Mouse (Mus musculus) forebrain, embryonic 13.5 days (tissue): ENCODE measurements at regions not wholly inside any gene's neighbourhood (a gene's known extent, or its start where the extent isn't known, plus 50 kb on each side); places are given as distances from the start of the nearest gene placed in this dataset. TPM values are rescaled to one million over a fixed set of nuclear protein-coding genes. Genes with fewer than 3 reads are reported as not detected.

ENCODE experiments used
- ATAC-seq: fragments of 200-750 bp; cut with Nextera tagmentation; 2 replicates; pipeline ENCODE4 v1.8.0; 2017
- H3K27ac ChIP-seq: fragments of 300-500 bp; sonication (generic); 2 replicates; pipeline ENCODE4 v1.5.1; 2015; ENCODE audit warnings: inconsistent platforms, mild to moderate bottlenecking, moderate library complexity
- H3K27me3 ChIP-seq: fragments of 300-500 bp; sonication (generic); 2 replicates; pipeline ENCODE4 v1.6.1; 2015; ENCODE audit warnings: mild to moderate bottlenecking, inconsistent platforms
- H3K36me3 ChIP-seq: fragments of 300-500 bp; sonication (generic); 2 replicates; pipeline ENCODE4 v1.6.1; 2015; ENCODE audit warnings: mild to moderate bottlenecking, inconsistent platforms; ENCODE audit not compliant: poor library complexity, severe bottlenecking
- H3K4me1 ChIP-seq: fragments of 300-500 bp; sonication (generic); 2 replicates; pipeline ENCODE4 v1.6.1; 2015; ENCODE audit warnings: inconsistent platforms
- H3K4me2 ChIP-seq: fragments of 300-500 bp; sonication (generic); 2 replicates; pipeline ENCODE4 v1.6.1; 2015; ENCODE audit warnings: inconsistent platforms, mild to moderate bottlenecking, moderate library complexity
- H3K4me3 ChIP-seq: fragments of 300-500 bp; sonication (generic); 2 replicates; pipeline ENCODE4 v1.5.1; 2015; ENCODE audit warnings: mild to moderate bottlenecking, inconsistent platforms
- H3K9ac ChIP-seq: fragments of 300-500 bp; sonication (generic); 2 replicates; pipeline ENCODE4 v1.6.1; 2015; ENCODE audit warnings: mild to moderate bottlenecking, inconsistent platforms
- H3K9me3 ChIP-seq: fragments of 300-500 bp; sonication (generic); replicated peaks from 2 replicates; pipeline ENCODE4 v1.6.1; 2016; ENCODE audit warnings: inconsistent platforms
- whole genome bisulfite sequencing: fragments of 180-500 bp; shearing (Covaris S2); methylation state at CpG from one replicate; pipeline ENCODE4 v1.1.7; 2015; 5-methylcytosine and 5-hydroxymethylcytosine counted together
- microRNA-seq: library from miRNA; unstranded; fragments of <30 nt; microRNA quantifications from one replicate; pipeline ENCODE4, GENCODE M21; 2016

- no peak for ATAC-seq
- WGBS = 91% methylated on average over 2 of the region's 2 CpGs
- no peak overlapping the region for H3K4me2 ChIP-seq
These were observed 263.9 kb downstream of the Gm19410 start for GRCm38 (mm10) chr8:36029445-36029844.

GRCm38 (mm10) chr8:36030237-36030636, 264.6 kb downstream of the Gm19410 start:
- no peaks in the 10 kb centered on the region for H3K27me3 ChIP-seq
- H3K4me2 ChIP-seq = no peak overlapping the region
- no peak for ATAC-seq
- H3K9ac ChIP-seq = no peak overlapping the region
- no peak overlapping the region for H3K27ac ChIP-seq
- H3K36me3 ChIP-seq = no peaks in the 10 kb centered on the region
- no peaks in the 10 kb centered on the region for H3K9me3 ChIP-seq
- no peak overlapping the region for H3K4me3 ChIP-seq
- 89% methylated on average over 3 of the region's 3 CpGs for WGBS
- no peaks in the 10 kb centered on the region for H3K4me1 ChIP-seq

More at GRCm38 (mm10) chr8:36029445-36029844, 263.9 kb downstream of the Gm19410 start:
- H3K9me3 ChIP-seq = no peaks in the 10 kb centered on the region
- no peaks in the 10 kb centered on the region for H3K4me1 ChIP-seq
- no peak overlapping the region for H3K4me3 ChIP-seq
- H3K27me3 ChIP-seq = no peaks in the 10 kb centered on the region
- no peak overlapping the region for H3K27ac ChIP-seq
- H3K9ac ChIP-seq = no peak overlapping the region
- no peaks in the 10 kb centered on the region for H3K36me3 ChIP-seq

GRCm38 (mm10) chr8:36031966-36032719, 266.6 kb downstream of the Gm19410 start:
- 72% methylated on average over 10 of the region's 10 CpGs for WGBS
- ATAC-seq = no peak

GRCm38 (mm10) chr8:36035339-36035738, 269.7 kb downstream of the Gm19410 start:
- Histone ChIP-seq H3K27ac (no peak overlapping the region), H3K36me3 (no peaks in the 10 kb centered on the region), H3K9me3 (peaks cover 3% of the 10 kb centered on the region; the same call in 1 of the 2 replicates), H3K4me2 (no peak overlapping the region), H3K9ac (no peak overlapping the region), H3K4me1 (no peaks in the 10 kb centered on the region), H3K4me3 (no peak overlapping the region), H3K27me3 (no peaks in the 10 kb centered on the region)
- 92% methylated on average over 7 of the region's 7 CpGs for WGBS
- no peak for ATAC-seq

More at GRCm38 (mm10) chr8:36031966-36032719, 266.6 kb downstream of the Gm19410 start:
- no peaks in the 10 kb centered on the region for H3K36me3 ChIP-seq
- H3K27ac ChIP-seq = no peak overlapping the region
- no peaks in the 10 kb centered on the region for H3K27me3 ChIP-seq
- H3K9me3 ChIP-seq = no peaks in the 10 kb centered on the region
- no peak overlapping the region for H3K9ac ChIP-seq
- H3K4me2 ChIP-seq = no peak overlapping the region
- no peaks in the 10 kb centered on the region for H3K4me1 ChIP-seq
- H3K4me3 ChIP-seq = no peak overlapping the region

GRCm38 (mm10) chr8:36036271-36036670, 270.7 kb downstream of the Gm19410 start:
- WGBS = 79% methylated on average over 6 of the region's 6 CpGs
- H3K9me3 ChIP-seq = peaks cover 3% of the 10 kb centered on the region; the same call in 1 of the 2 replicates
- H3K27me3 ChIP-seq = no peaks in the 10 kb centered on the region
- H3K36me3 ChIP-seq = no peaks in the 10 kb centered on the region
- H3K4me1 ChIP-seq = no peaks in the 10 kb centered on the region
- H3K9ac ChIP-seq = no peak overlapping the region
- no peak for ATAC-seq
- H3K4me3 ChIP-seq = no peak overlapping the region
- H3K27ac ChIP-seq = no peak overlapping the region
- no peak overlapping the region for H3K4me2 ChIP-seq

GRCm38 (mm10) chr8:36041222-36041864, 275.8 kb downstream of the Gm19410 start:
- no peaks in the 10 kb centered on the region for H3K36me3 ChIP-seq
- no peak overlapping the region for H3K9ac ChIP-seq
- H3K4me3 ChIP-seq = no peak overlapping the region
- no peaks in the 10 kb centered on the region for H3K4me1 ChIP-seq
- no peak overlapping the region for H3K27ac ChIP-seq
- ATAC-seq = no peak
- H3K27me3 ChIP-seq = no peaks in the 10 kb centered on the region
- H3K4me2 ChIP-seq = no peak overlapping the region
- WGBS = 78% methylated on average over 6 of the region's 6 CpGs
- peaks cover 3% of the 10 kb centered on the region; the same call in 1 of the 2 replicates for H3K9me3 ChIP-seq

- ATAC-seq = no peak
- H3K27ac ChIP-seq = no peak overlapping the region
- 85% methylated on average over 4 of the region's 4 CpGs for WGBS
- H3K9me3 ChIP-seq = peaks cover 3% of the 10 kb centered on the region; the same call in 1 of the 2 replicates
- H3K4me2 ChIP-seq = no peak overlapping the region
- no peaks in the 10 kb centered on the region for H3K36me3 ChIP-seq
- no peaks in the 10 kb centered on the region for H3K27me3 ChIP-seq
- no peak overlapping the region for H3K9ac ChIP-seq
- no peak overlapping the region for H3K4me3 ChIP-seq
- no peaks in the 10 kb centered on the region for H3K4me1 ChIP-seq
These were observed 277.0 kb downstream of the Gm19410 start for GRCm38 (mm10) chr8:36042594-36042993.

Small RNAs in the stretch of these regions (microRNA-seq; reads per million reads assigned to microRNA genes)
- not detected for gene Gm22030
